Mouse (Mus musculus) heart, embryonic 14.5 days (tissue): Measurements from ENCODE around the gene L3mbtl2. TPM values are rescaled to one million over a fixed set of nuclear protein-coding genes. Genes with fewer than 3 reads are reported as not detected.

Source experiments
- ATAC-seq: fragments of 200-750 bp; cut with Nextera tagmentation; 2 replicates; pipeline ENCODE4 v1.8.0; 2017; ENCODE audit warnings: low read depth, moderate TSS enrichment; ENCODE audit not compliant: insufficient number of reproducible peaks, insufficient read depth, low FRiP score
- H3K27ac ChIP-seq, 2 experiments: fragments of 200-500 bp in 1 of 2; fragments of 300-500 bp in 1 of 2; sonication (generic) in 1 of 2; replicated peaks in 1 of 2; 2 replicates each; pipeline ENCODE4 v1.5.1; 2012 to 2014; ENCODE audit warnings: low read depth in 2 of 2, low read length in 2 of 2, control low read depth in 1 of 2, mild to moderate bottlenecking in 1 of 2, mixed read lengths in 1 of 2; ENCODE audit not compliant: control insufficient read depth in 1 of 2, insufficient read depth in 1 of 2
- H3K27me3 ChIP-seq: fragments of 300-500 bp; sonication (generic); 2 replicates; pipeline ENCODE4 v1.6.1; 2014; ENCODE audit warnings: mild to moderate bottlenecking, low read length, control low read depth; ENCODE audit not compliant: control insufficient read depth, insufficient read depth
- H3K36me3 ChIP-seq: fragments of 300-500 bp; sonication (generic); 2 replicates; pipeline ENCODE4 v1.6.1; 2014; ENCODE audit warnings: mild to moderate bottlenecking, control low read depth, low read length, mixed read lengths; ENCODE audit not compliant: control insufficient read depth, insufficient read depth
- H3K4me1 ChIP-seq, 2 experiments: fragments of 200-500 bp in 1 of 2; fragments of 300-500 bp in 1 of 2; sonication (generic) in 1 of 2; 2 replicates each; pipeline ENCODE4 v1.6.1; 2012 to 2014; ENCODE audit warnings: low read length in 2 of 2, control low read depth in 1 of 2, mixed read lengths in 1 of 2; ENCODE audit not compliant: control insufficient read depth in 2 of 2, insufficient read depth in 2 of 2
- H3K4me2 ChIP-seq: fragments of 300-500 bp; sonication (generic); 2 replicates; pipeline ENCODE4 v1.6.1; 2014; ENCODE audit warnings: mild to moderate bottlenecking, low read length
- H3K4me3 ChIP-seq, 2 experiments: fragments of 200-500 bp in 1 of 2; fragments of 300-500 bp in 1 of 2; sonication (generic) in 1 of 2; 2 replicates each; pipeline ENCODE4 v1.5.1; 2012 to 2014; ENCODE audit warnings: low read length in 2 of 2, mild to moderate bottlenecking in 2 of 2, control low read depth in 1 of 2, low read depth in 1 of 2, moderate library complexity in 1 of 2; ENCODE audit not compliant: control insufficient read depth in 1 of 2, insufficient read depth in 1 of 2
- H3K9ac ChIP-seq: fragments of 300-500 bp; sonication (generic); 2 replicates; pipeline ENCODE4 v1.6.1; 2014; ENCODE audit warnings: mild to moderate bottlenecking, low read length
- H3K9me3 ChIP-seq: fragments of 300-500 bp; sonication (generic); 2 replicates; pipeline ENCODE4 v1.6.1; 2016; ENCODE audit warnings: low read length, control low read depth; ENCODE audit not compliant: control insufficient read depth
- WGBS: fragments of 180-500 bp; shearing (Covaris S2); extraction: QIAGEN DNeasy Blood & Tissue Kit; methylation state at CpG from one replicate; pipeline ENCODE4 v1.1.7; 2014; 5-methylcytosine and 5-hydroxymethylcytosine counted together
- polyA plus RNA-seq: library from polyadenylated mRNA; unstranded; fragments of >200 nt; fragmentation: Nextera tagmentation; extraction: Ambion mirVana; gene quantifications from 2 replicates; pipeline ENCODE4 v1.2.1, GENCODE M21; 2014

L3mbtl2 gene
- polyA plus RNA-seq, 1 experiment from 2014 or later = 14.0 TPM

DNA sequence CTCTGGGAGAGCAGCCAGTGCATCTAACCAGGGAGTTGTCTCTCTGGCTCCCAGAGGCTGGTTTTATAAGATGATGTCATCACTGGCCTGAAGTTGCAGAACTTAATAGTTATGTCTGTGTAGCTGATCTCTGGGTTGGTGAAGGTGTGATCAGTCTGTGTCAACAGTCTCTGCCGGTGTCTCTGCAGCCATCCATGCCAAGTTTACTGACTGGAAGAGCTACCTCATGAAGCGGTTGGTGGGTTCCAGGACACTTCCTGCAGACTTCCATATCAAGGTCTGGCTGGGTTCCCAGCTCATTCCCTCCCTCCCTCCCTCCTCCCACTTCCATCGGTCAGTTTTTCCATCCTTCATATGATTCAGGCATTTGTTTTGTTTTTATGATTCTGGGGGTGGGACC lies 12.9 kb downstream of the L3mbtl2 start:
- Histone ChIP-seq H3K27ac (peak overlapping the region; percentile 1 to 61; a peak in 2 of 4 replicates), H3K9ac (no peak overlapping the region), H3K4me3 (no peak overlapping the region), H3K4me1 (no peaks in the 10 kb centered on the region), H3K4me2 (no peak overlapping the region), H3K9me3 (no peaks in the 10 kb centered on the region), H3K27me3 (no peaks in the 10 kb centered on the region), H3K36me3 (peaks cover 37% of the 10 kb centered on the region)
- ATAC-seq = peak; percentile 42; the same call in 1 of the 2 replicates
- 45% methylated on average over 3 of the region's 3 CpGs for WGBS

DNA sequence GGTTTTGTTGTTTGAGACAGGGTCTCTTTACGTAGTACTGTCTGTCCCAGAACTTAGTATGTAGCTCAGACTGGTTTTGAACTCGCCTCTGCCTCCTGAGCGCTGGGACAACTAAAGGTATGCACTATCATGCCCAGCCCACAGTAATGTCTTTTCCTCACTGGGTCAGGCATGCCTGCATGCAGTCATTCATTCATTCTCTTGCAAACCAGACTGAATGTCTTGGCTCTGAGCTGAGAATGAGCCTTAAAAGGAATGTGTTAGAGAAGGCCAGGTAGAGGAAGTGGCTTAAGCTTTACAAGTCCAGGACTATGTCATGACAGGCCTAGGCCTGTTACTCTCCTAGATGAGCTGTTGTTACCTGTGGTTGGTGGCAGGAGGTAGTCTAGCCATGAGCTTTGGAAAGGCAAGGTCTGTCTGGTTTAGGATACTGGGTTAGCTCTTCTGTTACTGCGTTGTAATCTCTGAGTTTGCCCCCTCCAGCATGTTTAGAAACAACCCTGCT lies 16.7 kb downstream of the L3mbtl2 start:
- H3K4me2 ChIP-seq = no peak overlapping the region
- no peak overlapping the region for H3K9ac ChIP-seq
- no peak overlapping the region for H3K27ac ChIP-seq
- H3K4me1 ChIP-seq = no peaks in the 10 kb centered on the region
- no peaks in the 10 kb centered on the region for H3K9me3 ChIP-seq
- ATAC-seq = no peak
- H3K27me3 ChIP-seq = no peaks in the 10 kb centered on the region
- 93% methylated on average over 4 of the region's 4 CpGs for WGBS
- H3K36me3 ChIP-seq = peaks cover 54% of the 10 kb centered on the region
- no peak overlapping the region for H3K4me3 ChIP-seq

DNA sequence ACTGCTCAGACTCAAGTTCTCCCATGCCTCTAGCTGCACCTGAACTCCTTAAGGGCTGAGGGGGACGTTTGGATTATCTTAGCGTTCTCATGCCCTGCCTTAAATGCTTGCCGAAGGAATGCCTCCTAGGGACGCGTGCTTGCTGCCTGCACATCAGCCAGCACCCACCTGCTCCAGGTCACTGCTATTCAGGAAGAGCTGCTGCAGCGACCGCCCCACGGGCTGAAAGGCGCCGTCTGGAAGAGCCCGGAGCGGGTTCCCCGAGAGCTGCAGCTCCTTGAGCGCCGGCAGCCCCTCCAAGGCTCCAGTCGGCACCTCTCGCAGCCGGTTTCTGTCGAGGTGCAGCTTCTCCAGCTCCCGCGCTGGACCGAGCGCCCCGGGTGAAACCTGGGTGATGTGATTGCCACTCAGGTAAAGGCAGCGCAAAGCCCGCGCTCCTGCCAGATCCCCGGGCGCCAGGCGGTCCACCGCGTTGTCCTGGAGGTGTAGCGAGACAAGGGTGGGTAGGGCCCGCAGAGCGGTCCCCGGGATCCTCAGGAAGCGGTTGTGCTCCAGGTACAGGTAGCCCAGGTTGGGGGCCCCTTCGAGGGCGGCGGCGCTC lies 29.8 kb downstream of the L3mbtl2 start:
- Histone ChIP-seq H3K4me1 (peaks cover 2 to 9% of the 10 kb centered on the region in 2 experiments; a peak in 3 of 4 replicates), H3K36me3 (no peaks in the 10 kb centered on the region), H3K4me2 (peak overlapping the region; percentile 99), H3K27ac (no peak overlapping the region), H3K4me3 (peak overlapping the region; percentile 59 to 63), H3K9ac (peak overlapping the region; percentile 79), H3K27me3 (peaks cover 45% of the 10 kb centered on the region), H3K9me3 (no peaks in the 10 kb centered on the region)
- no peak for ATAC-seq
- WGBS = 5% methylated on average over 40 of the region's 41 CpGs

DNA sequence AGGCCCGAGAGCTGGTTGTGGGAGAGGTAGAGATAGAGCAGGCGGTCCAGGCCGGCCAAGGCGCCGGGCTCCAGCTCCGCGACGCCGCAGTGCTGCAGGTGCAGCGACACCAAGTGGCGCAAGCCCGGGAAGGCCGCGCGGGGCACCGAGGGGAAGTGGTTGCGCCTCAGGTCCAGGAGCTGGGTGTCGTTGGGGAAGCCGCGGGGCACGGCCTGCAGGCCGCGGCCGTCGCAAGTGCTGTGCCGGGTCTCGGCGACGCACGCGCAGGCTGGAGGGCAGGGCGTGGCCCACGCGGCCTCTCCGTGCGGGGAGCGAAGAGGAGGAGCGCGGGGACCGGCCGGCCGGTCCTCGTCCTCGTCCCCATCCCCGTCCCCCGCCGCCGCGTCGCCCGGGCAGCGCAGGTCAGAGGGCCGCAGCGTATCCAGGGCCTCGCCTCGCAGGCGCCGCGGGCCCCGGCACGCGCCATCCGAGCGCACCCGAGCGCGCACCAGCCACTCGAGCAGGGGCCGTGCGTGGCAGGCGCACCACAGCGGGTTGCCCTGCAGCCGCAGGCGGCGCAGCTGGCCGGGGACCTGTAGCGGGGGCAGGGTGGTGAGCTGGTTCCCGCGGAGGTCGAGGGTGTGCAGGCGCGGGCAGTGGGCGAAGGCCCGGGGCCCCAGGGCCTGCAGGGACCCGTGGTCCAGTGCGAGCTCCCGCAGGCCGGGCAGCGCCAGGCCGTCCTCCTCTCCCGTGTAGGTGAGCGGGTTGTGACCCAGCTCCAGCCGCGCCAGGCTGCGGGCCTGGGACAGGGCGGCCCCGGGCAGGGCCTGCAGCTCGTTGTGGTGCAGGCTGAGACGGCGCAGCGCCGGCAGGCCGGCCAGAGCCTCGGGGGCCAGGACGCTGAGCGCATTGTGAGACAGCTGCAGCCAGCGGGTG lies 30.5 kb downstream of the L3mbtl2 start:
- peak; percentile 60 for ATAC-seq
- H3K9ac ChIP-seq = peak overlapping the region; percentile 79
- H3K9me3 ChIP-seq = no peaks in the 10 kb centered on the region
- peaks cover 45% of the 10 kb centered on the region for H3K27me3 ChIP-seq
- no peaks in the 10 kb centered on the region for H3K36me3 ChIP-seq
- H3K4me2 ChIP-seq = peak overlapping the region; percentile 99
- no peak overlapping the region for H3K27ac ChIP-seq
- under 1% methylated on average over 91 of the region's 107 CpGs for WGBS
- H3K4me1 ChIP-seq = peaks cover 2 to 9% of the 10 kb centered on the region in 2 experiments; a peak in 3 of 4 replicates
- peak overlapping the region; percentile 59 to 63 for H3K4me3 ChIP-seq

DNA sequence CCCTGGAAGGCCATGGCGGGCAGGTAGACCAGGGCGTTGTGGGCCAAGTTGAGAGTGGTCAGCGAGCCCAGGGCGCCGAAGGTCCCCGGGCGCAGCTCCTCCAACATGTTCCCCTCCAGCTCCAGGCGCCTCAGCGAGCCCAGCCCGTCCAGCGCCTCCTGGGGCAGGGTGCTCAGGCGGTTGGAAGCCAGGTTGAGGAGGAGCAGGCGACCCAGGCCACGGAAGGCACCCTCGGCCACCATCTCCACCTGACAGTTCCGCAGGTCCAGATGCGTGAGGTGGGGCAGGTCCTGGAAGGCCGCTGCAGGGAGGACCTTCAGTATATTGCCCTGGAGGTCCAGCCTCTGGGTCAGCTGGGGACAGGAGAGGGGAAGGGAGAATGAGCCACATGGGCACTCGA lies 31.2 kb downstream of the L3mbtl2 start:
- 21% methylated on average over 16 of the region's 19 CpGs for WGBS
- H3K27me3 ChIP-seq = peaks cover 45% of the 10 kb centered on the region
- peaks cover 2 to 9% of the 10 kb centered on the region in 2 experiments; a peak in 3 of 4 replicates for H3K4me1 ChIP-seq
- H3K27ac ChIP-seq = no peak overlapping the region
- H3K9me3 ChIP-seq = no peaks in the 10 kb centered on the region
- peak overlapping the region; percentile 99 for H3K4me2 ChIP-seq
- peak overlapping the region; percentile 79 for H3K9ac ChIP-seq
- ATAC-seq = no peak
- H3K4me3 ChIP-seq = peak overlapping the region; percentile 59 to 63
- H3K36me3 ChIP-seq = no peaks in the 10 kb centered on the region

DNA sequence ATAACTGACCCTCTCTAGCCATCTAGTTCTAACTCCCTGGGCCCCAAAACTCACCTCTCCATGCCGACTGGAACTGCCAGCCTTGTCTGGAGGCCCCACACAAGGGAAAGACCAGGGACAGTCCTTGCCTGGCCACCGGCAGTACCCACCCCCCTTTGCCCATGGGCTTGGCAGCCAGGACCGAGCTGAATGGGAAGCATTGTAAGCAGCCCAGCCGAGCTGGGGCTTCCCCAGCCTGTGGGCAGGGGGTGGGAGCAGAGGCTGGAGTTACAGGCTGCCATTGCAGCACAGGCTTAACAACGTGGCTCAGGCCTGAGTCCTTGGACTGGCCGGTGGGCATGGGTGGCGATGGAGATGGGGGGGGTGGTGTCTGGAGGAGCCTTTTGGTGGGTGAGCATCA lies 33.5 kb downstream of the L3mbtl2 start, which contains the start of gene Chadl:
Chadl (minus strand) TSS at position 113 of the 400 bp plus-strand sequence.
- Histone ChIP-seq H3K9me3 (no peaks in the 10 kb centered on the region), H3K27me3 (peaks cover 37% of the 10 kb centered on the region), H3K4me3 (no peak within 1 kb of the TSS), H3K9ac (no peak within 1 kb of the TSS), H3K4me1 (peaks cover 2 to 9% of the 10 kb centered on the region in 2 experiments; a peak in 3 of 4 replicates), H3K36me3 (no peaks in the 10 kb centered on the region), H3K27ac (no peak within 1 kb of the TSS), H3K4me2 (no peak within 1 kb of the TSS)
- no peak for ATAC-seq
- 55% methylated on average over 7 of the region's 7 CpGs for WGBS

DNA sequence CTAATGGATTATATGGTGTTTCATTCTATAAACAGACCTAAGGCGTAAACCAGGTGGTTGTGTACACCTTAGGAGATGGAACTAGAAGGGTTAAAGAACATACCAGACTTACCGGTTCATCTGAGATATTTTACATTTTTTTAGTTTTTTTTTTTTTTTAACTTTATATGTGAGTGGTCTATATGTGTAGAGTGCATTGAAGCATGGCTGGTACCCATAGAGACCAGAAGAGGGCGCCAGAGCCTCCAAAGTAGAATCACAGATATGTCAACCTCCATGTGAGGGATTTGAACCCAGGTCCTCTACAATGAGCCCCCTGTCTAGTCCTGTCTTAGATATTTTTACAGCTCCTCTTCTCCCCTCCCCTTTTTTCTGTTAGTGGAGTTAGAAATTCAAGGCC lies 34.2 kb downstream of the L3mbtl2 start:
- H3K27ac ChIP-seq = no peak overlapping the region
- no peak overlapping the region for H3K9ac ChIP-seq
- no peak for ATAC-seq
- no peak overlapping the region for H3K4me3 ChIP-seq
- H3K27me3 ChIP-seq = peaks cover 30% of the 10 kb centered on the region
- WGBS = 47% methylated on average over 3 of the region's 3 CpGs
- peaks cover 2 to 9% of the 10 kb centered on the region in 2 experiments; a peak in 3 of 4 replicates for H3K4me1 ChIP-seq
- H3K36me3 ChIP-seq = peaks cover under 1% of the 10 kb centered on the region
- no peak overlapping the region for H3K4me2 ChIP-seq
- H3K9me3 ChIP-seq = no peaks in the 10 kb centered on the region
